Mouse (Mus musculus) hindbrain, embryonic 15.5 days (tissue): Measurements from ENCODE around the gene Slc44a5. TPM values are rescaled to one million over a fixed set of nuclear protein-coding genes. Genes with fewer than 3 reads are reported as not detected.

Experiments
- ATAC-seq: fragments of 200-750 bp; cut with Nextera tagmentation; 2 replicates; pipeline ENCODE4 v1.8.0; 2017; ENCODE audit warnings: low read depth, moderate number of reproducible peaks, moderate TSS enrichment; ENCODE audit not compliant: low FRiP score
- H3K27ac ChIP-seq: fragments of 300-500 bp; sonication (generic); replicated peaks from 2 replicates; pipeline ENCODE4 v1.5.1; 2015; ENCODE audit warnings: mild to moderate bottlenecking, inconsistent platforms
- H3K27me3 ChIP-seq: fragments of 300-500 bp; sonication (generic); 2 replicates; pipeline ENCODE4 v1.6.1; 2015; ENCODE audit warnings: control low read depth, inconsistent platforms
- H3K36me3 ChIP-seq: fragments of 300-500 bp; sonication (generic); 2 replicates; pipeline ENCODE4 v1.6.1; 2015; ENCODE audit warnings: control low read depth, inconsistent platforms
- H3K4me1 ChIP-seq: fragments of 300-500 bp; sonication (generic); replicated peaks from 2 replicates; pipeline ENCODE4 v1.6.1; 2015; ENCODE audit warnings: control low read depth, inconsistent platforms
- H3K4me2 ChIP-seq: fragments of 300-500 bp; sonication (generic); 2 replicates; pipeline ENCODE4 v1.6.1; 2015; ENCODE audit warnings: moderate library complexity, mild to moderate bottlenecking, inconsistent platforms
- H3K4me3 ChIP-seq: fragments of 300-500 bp; sonication (generic); 2 replicates; pipeline ENCODE4 v1.5.1; 2015; ENCODE audit warnings: mild to moderate bottlenecking, inconsistent platforms
- H3K9ac ChIP-seq: fragments of 300-500 bp; sonication (generic); 2 replicates; pipeline ENCODE4 v1.6.1; 2015; ENCODE audit warnings: inconsistent platforms
- H3K9me3 ChIP-seq: fragments of 300-500 bp; sonication (generic); 2 replicates; pipeline ENCODE4 v1.6.1; 2016; ENCODE audit warnings: control low read depth, inconsistent platforms
- WGBS: fragments of 180-500 bp; shearing (Covaris S2); methylation state at CpG from one replicate; pipeline ENCODE4 v1.1.7; 2015; 5-methylcytosine and 5-hydroxymethylcytosine counted together
- polyA plus RNA-seq: library from polyadenylated mRNA; unstranded; fragments of >200 nt; fragmentation: Nextera tagmentation; extraction: Ambion mirVana; gene quantifications from 2 replicates; pipeline ENCODE4 v1.2.1, GENCODE M21; 2015

Gene Slc44a5
- polyA plus RNA-seq, result 8.6 and 9.6 TPM in 2 replicates

DNA sequence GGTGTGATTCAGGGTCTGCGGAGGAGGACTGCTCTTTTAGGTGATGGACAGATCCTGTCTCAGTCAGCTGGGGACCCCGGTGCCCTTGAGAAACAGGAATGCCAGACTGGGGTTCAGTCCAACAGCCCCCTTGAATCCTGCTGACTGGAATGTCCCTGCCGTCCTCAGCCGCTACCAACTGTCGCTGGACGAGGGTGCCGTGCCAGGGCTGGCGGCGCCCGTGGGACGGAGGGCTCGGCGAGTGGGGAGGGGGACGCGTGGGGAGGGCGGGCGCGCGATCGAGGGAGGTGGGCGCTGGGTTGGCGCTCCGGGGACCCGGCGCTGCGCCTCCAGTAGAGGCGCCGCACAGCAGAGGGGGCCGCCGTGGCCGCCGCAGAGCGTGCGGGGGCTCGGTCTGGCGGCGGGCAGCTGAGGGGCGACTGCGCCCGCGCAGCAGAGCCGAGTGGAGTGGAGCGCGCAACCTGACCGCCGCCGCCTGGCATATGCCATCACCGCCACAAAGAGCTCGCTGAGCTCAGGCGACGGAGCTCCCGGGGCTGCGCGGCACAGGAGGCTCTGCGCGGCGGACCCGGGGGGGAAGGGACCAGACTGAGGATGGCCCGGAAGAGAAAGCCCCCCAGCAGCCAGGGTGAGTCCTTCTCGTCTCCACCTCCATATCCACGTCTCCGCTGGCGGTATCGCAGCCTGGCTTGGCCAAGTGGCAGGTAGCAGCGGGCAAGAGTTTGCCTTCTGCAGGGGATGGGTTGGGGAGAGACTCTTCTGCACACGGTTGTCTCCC is at the start of gene Slc44a5:
TSS of gene Slc44a5 (plus strand) at position 266 of the 778 bp plus-strand sequence.
- peak; percentile 89 for ATAC-seq
- Histone ChIP-seq H3K27me3 (no peaks in the 10 kb centered on the region), H3K27ac (peak within 1 kb of the TSS; percentile 54), H3K4me2 (peak within 1 kb of the TSS; percentile 89), H3K4me3 (peak within 1 kb of the TSS; percentile 54), H3K9me3 (no peaks in the 10 kb centered on the region), H3K9ac (peak within 1 kb of the TSS; percentile 57), H3K36me3 (no peaks in the 10 kb centered on the region), H3K4me1 (peaks cover 26% of the 10 kb centered on the region)
- under 1% methylated on average over 55 of the region's 66 CpGs for WGBS

DNA sequence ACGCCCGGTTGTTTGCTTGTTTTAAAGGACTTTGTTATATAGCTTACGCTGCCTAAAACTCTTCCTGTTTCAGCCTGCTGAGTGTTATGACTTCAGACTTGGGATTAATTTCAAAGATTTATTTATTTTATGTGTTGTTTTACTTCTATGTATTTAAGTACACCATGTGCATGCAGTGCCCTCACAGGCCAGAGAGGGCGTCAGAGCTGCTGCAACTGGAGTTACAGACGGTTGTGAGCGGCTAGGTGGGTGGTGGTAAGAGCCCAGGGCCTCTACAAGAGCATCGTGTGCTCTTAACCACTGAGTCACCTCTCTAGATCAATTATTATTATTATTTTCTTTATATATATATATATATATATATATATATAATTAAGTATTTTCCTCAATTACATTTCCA is 46.9 kb upstream of the Slc44a5 start:
- H3K4me2 ChIP-seq, result no peak overlapping the region
- no peak for ATAC-seq
- H3K36me3 ChIP-seq, result peaks cover 13% of the 10 kb centered on the region; the same call in 1 of the 2 replicates
- 90% methylated on average over 7 of the region's 7 CpGs for WGBS
- no peaks in the 10 kb centered on the region for H3K4me1 ChIP-seq
- no peaks in the 10 kb centered on the region for H3K27me3 ChIP-seq
- no peak overlapping the region for H3K4me3 ChIP-seq
- H3K27ac ChIP-seq, result no peak overlapping the region
- no peak overlapping the region for H3K9ac ChIP-seq
- no peaks in the 10 kb centered on the region for H3K9me3 ChIP-seq

DNA sequence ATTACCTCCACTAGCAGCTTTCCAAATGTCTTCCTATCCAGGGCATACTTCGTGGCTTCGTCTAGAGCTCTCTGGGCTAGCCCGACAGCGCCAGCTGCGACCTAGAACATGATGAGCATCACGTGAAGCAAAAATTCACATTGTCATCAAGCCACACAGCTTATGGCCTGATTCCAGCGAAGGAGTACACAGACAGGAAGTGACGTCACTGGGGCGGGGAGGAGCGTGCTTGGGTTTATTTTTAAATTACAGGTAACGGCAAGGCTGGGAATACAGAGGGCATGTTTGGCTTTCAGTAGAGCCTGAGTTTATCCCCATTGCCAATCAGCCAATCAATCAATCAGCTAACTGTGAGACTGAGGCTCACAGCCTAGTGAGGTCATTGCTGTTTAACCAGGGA is 43.7 kb upstream of the Slc44a5 start:
- Histone ChIP-seq H3K9me3 (no peaks in the 10 kb centered on the region), H3K9ac (no peak overlapping the region), H3K4me3 (no peak overlapping the region), H3K36me3 (peaks cover 21% of the 10 kb centered on the region), H3K4me2 (no peak overlapping the region), H3K4me1 (no peaks in the 10 kb centered on the region), H3K27ac (no peak overlapping the region), H3K27me3 (no peaks in the 10 kb centered on the region)
- 97% methylated on average over 11 of the region's 11 CpGs for WGBS
- no peak for ATAC-seq

DNA sequence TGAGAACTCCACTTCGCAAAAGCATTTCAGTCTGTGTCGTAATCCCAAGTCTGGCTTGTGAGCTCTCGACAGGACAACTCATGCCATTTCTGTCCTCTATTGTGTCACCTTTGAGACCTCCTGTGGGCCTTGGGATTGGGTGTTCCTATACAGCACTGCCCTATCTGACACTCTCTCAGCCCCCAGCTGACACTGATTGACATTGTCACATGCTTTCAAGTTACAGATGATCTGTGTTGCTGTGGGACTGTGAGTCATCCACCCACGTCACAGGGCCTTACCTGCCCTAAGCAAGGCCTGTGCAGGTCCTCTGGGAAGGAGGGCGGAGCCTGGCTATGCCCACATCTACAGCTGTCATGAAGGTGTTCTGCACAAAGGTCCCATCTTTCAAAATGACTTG is 40.8 kb upstream of the Slc44a5 start:
- Histone ChIP-seq H3K4me1 (no peaks in the 10 kb centered on the region), H3K9ac (no peak overlapping the region), H3K4me2 (no peak overlapping the region), H3K4me3 (no peak overlapping the region), H3K9me3 (no peaks in the 10 kb centered on the region), H3K27me3 (no peaks in the 10 kb centered on the region), H3K27ac (no peak overlapping the region), H3K36me3 (peaks cover 19% of the 10 kb centered on the region)
- 90% methylated on average over 5 of the region's 5 CpGs for WGBS
- ATAC-seq, result no peak

DNA sequence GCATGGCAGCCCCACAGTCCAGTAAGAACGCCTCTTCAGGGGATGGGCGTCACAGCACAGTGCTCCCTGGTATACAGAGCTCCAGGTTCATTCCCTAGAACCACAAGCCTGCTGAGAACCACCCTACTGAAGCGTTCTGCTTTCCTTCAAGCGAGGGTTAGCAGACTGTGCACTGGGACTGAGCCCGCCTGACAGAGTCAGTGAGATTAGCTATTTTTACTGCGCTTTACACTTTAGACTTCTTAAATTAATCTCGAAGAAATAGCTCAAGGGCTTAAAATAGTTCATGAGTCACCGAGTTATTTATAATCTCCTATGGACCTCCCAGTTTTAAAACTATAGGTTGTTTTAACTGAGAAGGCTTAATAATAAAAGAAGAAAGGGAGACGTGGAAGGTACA is 37.4 kb upstream of the Slc44a5 start:
- WGBS, result 96% methylated on average over 9 of the region's 9 CpGs
- no peak overlapping the region for H3K27ac ChIP-seq
- no peaks in the 10 kb centered on the region for H3K4me1 ChIP-seq
- H3K4me3 ChIP-seq, result no peak overlapping the region
- H3K27me3 ChIP-seq, result no peaks in the 10 kb centered on the region
- H3K9ac ChIP-seq, result no peak overlapping the region
- ATAC-seq, result no peak
- no peak overlapping the region for H3K4me2 ChIP-seq
- H3K36me3 ChIP-seq, result peaks cover 19% of the 10 kb centered on the region
- H3K9me3 ChIP-seq, result no peaks in the 10 kb centered on the region

DNA sequence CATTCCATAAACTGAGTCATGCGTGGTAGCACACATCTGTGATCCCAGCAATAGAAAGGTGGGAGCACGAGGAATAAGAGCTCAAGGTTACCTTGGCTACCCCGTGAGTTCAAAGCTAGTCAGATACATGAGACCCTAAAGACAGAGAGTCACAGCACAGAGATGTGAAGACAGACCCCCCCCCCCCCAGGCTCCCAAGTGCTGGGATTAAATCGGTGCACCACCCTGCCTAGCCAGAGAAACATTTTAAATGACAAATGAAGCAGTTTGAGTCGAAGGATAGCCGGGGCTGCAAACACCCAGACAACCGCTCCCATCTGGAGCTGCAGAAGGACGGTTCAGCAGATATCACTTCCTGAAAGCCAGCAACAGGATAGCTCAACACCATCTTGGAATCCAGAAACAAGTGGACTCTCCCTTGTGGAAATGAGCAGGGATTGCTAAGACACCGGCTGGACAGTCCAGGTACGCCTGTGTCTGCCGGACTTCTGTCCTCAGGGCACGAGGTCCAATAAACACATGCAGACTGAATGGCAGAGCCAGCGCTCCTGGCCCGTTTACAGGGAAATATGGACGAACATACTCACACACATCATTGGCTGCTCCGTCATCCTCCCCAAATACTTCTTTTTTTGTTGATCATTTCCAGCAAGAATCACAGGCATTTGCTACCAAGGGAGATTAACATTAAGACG is 36.0 kb upstream of the Slc44a5 start:
- WGBS, result 93% methylated on average over 17 of the region's 17 CpGs
- Histone ChIP-seq H3K4me3 (no peak overlapping the region), H3K27ac (no peak overlapping the region), H3K9me3 (no peaks in the 10 kb centered on the region), H3K4me2 (no peak overlapping the region), H3K27me3 (no peaks in the 10 kb centered on the region), H3K36me3 (peaks cover 19% of the 10 kb centered on the region), H3K4me1 (no peaks in the 10 kb centered on the region), H3K9ac (no peak overlapping the region)
- ATAC-seq, result no peak

DNA sequence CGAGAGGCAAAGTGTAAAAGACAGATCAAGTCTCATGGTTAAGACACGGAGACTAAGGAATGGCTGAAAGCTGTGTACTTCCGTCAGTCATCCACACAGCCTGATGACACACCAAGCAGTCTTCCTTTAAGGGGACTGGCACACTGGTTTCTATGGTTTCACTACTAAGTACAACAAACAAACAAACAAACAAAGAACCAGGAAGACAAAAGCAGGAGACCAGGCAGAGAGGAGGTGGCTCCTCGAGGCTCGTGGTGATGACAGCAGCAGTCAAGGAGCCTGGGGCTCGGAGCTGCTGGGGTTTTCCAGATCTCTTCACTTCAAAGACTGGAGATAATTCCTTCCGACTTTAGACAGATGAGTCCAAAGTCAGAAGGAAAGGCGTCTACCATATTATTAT is 33.2 kb upstream of the Slc44a5 start:
- 76% methylated on average over 8 of the region's 8 CpGs for WGBS
- ATAC-seq, result no peak
- no peaks in the 10 kb centered on the region for H3K9me3 ChIP-seq

DNA sequence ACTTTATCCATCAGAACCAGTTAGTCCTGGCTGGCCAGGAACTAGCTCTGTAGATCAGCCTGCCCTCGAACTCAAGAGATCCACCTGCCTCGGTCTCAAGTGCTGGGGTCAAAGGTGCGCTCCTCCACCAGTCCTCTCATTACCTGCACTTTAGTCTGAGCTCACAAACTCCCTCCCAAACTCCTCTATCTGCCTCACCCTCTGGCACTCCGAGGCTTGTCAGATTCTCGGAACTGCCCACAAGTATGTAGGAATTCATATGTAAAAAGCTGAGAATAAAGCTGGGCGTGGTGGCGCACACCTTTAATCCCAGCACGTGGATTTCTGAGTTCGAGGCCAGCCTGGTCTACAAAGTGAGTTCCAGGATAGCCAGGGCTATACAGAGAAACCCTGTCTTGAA is 32.8 kb upstream of the Slc44a5 start:
- H3K27me3 ChIP-seq, result no peaks in the 10 kb centered on the region
- 94% methylated on average over 9 of the region's 9 CpGs for WGBS
- no peak for ATAC-seq

More for the DNA sequence above, 33.2 kb upstream of the Slc44a5 start:
- Histone ChIP-seq H3K36me3 (peaks cover 5% of the 10 kb centered on the region; the same call in 1 of the 2 replicates), H3K9ac (no peak overlapping the region), H3K27me3 (no peaks in the 10 kb centered on the region), H3K27ac (no peak overlapping the region), H3K4me2 (no peak overlapping the region), H3K4me3 (no peak overlapping the region), H3K4me1 (peaks cover 13% of the 10 kb centered on the region)

DNA sequence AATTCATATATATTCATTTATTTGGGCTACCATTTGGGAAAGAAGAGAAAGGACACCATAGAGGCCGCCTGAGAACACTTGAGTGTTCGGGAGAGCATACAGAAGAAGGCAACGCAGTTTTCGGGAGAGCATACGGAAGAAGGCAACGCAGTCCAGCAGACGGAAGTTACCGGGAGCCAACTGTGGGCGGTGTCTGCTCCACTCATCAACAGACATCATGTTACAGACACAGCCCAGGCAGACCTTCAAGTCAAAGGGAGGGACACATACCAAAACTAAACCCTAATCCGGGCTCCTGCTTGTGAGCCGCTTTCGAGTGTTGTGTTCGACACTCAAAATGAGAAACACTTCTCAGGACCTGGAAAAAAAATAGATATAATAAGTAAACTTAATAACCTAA is 31.6 kb upstream of the Slc44a5 start:
- Histone ChIP-seq H3K36me3 (no peaks in the 10 kb centered on the region; the same call in 1 of the 2 replicates), H3K4me2 (no peak overlapping the region), H3K27me3 (no peaks in the 10 kb centered on the region), H3K27ac (no peak overlapping the region), H3K4me1 (peaks cover 17% of the 10 kb centered on the region), H3K9ac (no peak overlapping the region), H3K4me3 (no peak overlapping the region), H3K9me3 (no peaks in the 10 kb centered on the region)
- ATAC-seq, result no peak
- WGBS, result 96% methylated on average over 13 of the region's 13 CpGs

More for the DNA sequence above, 32.8 kb upstream of the Slc44a5 start:
- H3K4me2 ChIP-seq, result no peak overlapping the region
- no peaks in the 10 kb centered on the region for H3K9me3 ChIP-seq
- peaks cover 4% of the 10 kb centered on the region; the same call in 1 of the 2 replicates for H3K36me3 ChIP-seq
- no peak overlapping the region for H3K27ac ChIP-seq
- H3K4me1 ChIP-seq, result peaks cover 17% of the 10 kb centered on the region
- H3K9ac ChIP-seq, result no peak overlapping the region
- H3K4me3 ChIP-seq, result no peak overlapping the region

DNA sequence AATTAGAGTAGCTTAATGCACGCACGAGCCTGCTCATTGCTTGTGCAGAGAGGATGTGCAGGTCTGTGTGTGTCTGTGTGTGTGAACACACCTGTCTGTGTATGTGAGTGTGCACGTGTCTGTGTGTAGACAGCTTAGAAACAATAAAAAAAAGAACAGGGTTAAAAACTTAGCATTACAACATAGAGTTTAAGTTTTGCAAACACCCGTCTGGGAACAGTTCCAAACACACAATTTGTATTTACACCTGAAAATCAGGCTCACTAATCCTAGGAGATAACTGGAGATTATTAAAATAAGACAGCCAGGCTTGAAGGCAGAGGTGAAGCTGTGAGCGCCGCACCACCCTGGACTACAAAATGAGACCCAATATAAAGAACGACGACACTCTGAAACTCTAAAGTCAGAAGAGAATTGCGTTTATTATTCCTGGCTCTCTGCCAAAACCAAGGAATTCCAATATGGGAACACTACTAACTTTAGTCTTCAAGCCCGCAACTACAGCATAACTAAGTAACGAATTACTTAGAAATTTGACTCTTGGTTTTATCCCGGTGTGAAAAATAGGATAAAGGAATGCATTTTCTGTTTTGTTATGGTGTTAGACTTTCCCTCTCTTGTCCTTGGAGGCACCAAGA is 30.1 kb upstream of the Slc44a5 start:
- Histone ChIP-seq H3K4me3 (peak overlapping the region; percentile 62), H3K4me2 (peak overlapping the region; percentile 62), H3K27me3 (no peaks in the 10 kb centered on the region), H3K36me3 (no peaks in the 10 kb centered on the region; the same call in 1 of the 2 replicates), H3K9ac (no peak overlapping the region), H3K9me3 (no peaks in the 10 kb centered on the region), H3K27ac (no peak overlapping the region), H3K4me1 (peaks cover 17% of the 10 kb centered on the region)
- 37% methylated on average over 12 of the region's 12 CpGs for WGBS
- ATAC-seq, result no peak

DNA sequence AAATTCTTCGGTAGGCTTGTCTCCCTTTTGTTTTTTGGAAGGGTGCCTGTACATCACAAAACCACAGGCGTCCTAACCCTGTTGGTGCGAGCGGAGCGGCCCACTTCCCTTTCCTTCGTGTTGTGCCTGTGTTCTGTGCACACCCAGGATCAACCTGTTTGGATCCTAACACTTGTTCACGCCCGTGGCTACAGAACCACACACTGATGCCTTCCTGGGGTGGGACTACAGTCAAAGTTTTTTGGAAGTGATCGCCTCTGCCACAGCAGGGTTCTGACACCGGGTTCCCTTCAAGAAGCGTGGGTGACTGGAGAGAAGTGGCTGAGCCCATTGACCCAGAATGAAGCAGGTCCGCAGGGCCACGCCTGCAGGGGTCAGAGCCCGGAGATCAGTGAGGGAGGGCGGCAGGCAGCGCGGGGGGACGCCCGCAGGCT is 29.3 kb upstream of the Slc44a5 start:
- peak overlapping the region; percentile 62 for H3K4me2 ChIP-seq
- WGBS, result under 1% methylated on average over 19 of the region's 19 CpGs

More for the DNA sequence above, 29.3 kb upstream of the Slc44a5 start:
- Histone ChIP-seq H3K4me1 (peaks cover 17% of the 10 kb centered on the region), H3K9ac (peak overlapping the region; percentile 63), H3K27me3 (no peaks in the 10 kb centered on the region), H3K27ac (peak overlapping the region; percentile 85), H3K36me3 (no peaks in the 10 kb centered on the region; the same call in 1 of the 2 replicates), H3K9me3 (no peaks in the 10 kb centered on the region), H3K4me3 (peak overlapping the region; percentile 62)
- ATAC-seq, result no peak
